Mouse (Mus musculus): ENCODE measurements around the gene Slc7a5. TPM values are rescaled to one million over a fixed set of nuclear protein-coding genes. Genes with fewer than 3 reads are reported as not detected.
A peak's percentile ranks its signal among the peaks of the same experiment; 100 is the strongest.

The Slc7a5 gene
- total RNA-seq (2021), result 1 to 10 TPM; 4.2 to 5.7 TPM
- long read RNA-seq, experiment 1, transcript Slc7a5-201 (10 exons, 3,517 nt), result major isoform, 7 of 7 reads
- long read RNA-seq, experiment 1, partial matches to known transcripts, result 0 of 7 reads
- long read RNA-seq, experiment 1, other reads (novel, unspliced or antisense), result 0 of 7 reads
- long read RNA-seq, experiment 2, transcript Slc7a5-201 (10 exons, 3,517 nt), result major isoform, 8 of 8 reads
- long read RNA-seq, experiment 2, partial matches to known transcripts, result 0 of 8 reads
- long read RNA-seq, experiment 2, other reads (novel, unspliced or antisense), result 0 of 8 reads

DNA sequence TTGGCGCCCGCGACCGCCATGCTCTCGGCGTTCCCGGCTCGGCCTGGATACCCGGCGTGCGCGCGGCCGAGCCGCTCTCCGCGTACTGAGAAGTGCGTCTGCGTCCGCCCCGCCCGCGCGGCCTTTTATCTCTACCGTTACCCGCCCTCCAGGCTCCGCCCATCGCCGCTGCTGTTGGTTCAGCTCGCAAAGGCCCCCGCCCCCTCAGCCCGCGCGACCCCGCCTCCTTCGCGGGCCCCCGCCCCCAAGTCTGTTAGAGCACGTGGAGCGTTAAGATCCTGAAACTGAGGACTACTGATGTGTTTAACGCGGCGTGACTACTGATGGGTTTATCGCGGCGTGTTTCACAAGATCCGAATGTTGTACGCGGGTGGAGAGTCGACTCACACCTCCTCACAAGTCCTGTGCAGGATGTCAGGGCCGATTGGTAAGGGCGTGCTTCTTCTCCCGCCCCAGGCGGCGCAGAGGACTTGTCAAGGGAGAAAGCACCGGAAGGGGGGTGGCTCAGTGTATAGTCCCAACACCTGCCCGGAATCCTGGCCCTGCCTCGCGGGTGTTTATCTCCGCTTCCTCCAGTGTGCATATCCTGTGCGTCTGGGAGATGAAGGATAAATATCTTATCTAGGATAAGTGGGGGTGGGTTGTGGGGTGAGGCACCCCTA, at the start of gene Slc7a5:
TSS of gene Slc7a5 (minus strand) at position 108 of the 662 bp plus-strand sequence.
- intact Hi-C loops (cut with DNase I; ENCODE audit: low total_unique reads), result loop anchor here (2.0 kb wide), 1 partner anchor 57 kb away; no protein-coding TSS in a partner anchor

DNA sequence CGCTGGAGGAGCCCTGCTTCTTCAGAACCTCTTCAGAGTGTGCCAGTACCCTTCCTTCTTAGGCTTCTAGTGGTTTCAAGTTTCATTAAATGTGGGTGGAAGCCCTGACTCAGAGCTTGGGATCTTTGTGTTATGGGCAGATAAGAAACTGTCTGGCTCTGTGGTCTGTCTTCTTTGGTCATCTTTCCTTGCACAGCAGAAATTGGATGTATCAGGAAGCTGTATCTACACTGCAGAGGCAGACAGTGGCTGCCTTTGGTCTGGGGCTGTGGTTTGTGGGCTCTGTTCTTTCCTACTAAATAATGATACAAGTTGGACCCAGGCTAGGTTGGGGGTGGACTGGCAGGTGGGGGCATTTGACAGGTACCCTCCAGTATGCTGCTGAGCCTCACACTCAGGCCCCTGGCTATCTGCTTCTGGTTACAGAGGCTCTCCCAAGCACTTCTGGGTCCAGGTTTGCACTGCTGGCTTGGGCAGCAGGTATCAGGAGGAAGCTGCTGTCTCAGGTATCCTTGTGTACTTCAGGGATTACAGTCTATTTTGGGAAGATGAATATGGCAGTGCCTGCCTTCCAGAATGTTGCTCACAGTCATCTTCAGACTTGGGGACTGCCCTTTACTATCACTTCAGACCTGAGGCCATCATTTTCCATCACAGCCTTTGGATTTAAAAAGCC, 48.5 kb upstream of the Slc7a5 start:
- intact Hi-C loops (cut with DNase I; ENCODE audit: low total_unique reads), result no loop called here
- DNase-seq, result no peak

More for the DNA sequence above, at the start of gene Slc7a5:
- peak; percentile 98 for DNase-seq

DNA sequence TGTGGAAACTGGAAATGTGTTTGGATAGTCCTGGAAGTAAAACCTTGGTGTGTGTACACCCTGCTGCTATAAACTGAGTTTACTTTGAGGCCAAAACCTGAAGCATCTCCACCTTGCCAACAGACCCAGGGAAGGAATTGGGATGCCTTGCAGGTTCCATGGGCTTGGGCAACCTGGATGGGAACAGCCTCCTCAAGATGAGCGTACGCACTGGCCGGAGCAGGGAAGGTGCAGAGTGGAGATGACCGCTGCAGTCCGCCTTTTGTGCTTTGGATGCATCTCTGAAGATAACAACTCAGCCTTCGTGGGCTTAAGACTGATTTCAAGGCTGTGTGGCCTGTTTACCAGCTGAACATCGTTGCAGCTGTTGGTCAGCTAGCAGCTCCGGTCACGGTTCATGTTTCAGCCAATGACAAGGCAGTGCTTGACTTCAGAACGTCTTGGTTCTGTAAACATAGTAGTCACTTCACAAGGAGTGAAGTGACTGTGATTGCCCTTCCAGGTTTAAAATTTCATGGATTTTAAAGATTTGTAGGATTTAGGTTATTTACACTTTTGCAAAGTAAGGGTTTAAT, 47.6 kb upstream of the Slc7a5 start:
- no peak for DNase-seq

DNA sequence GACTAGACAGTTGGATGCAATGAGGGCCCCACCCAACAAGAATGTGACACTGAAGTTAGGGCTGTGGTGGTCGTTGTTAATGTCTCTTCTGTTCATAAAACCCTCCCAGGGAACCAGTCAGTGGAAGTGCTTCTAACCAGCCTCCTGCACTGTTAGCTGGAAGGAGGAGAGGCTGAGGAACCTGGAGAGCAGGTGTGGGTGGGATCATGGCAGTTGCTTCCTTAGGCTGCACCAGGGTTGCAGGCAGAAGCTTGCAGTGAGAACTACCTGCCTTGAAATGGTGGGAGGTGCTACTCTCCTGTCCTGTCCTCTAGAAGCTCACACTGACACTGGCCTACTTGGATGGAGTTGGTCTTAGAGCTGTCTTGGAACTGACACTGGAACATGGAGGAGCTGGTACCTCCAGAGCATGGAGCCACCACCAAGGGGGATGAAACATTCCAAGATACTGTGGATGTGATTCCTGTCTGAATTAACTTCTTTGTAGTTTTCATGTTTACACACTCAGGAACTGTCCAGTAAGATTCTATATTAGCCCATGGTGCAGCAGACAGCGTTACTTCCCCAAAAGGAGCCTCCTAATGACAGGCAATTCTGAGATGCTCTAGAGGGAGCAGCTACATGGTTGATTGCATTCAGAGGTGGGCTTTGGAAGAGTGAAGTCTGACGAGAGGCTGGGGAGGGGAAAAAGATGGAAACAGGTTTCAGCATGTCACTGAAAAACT, 46.5 kb upstream of the Slc7a5 start:
- intact Hi-C loops (cut with DNase I; ENCODE audit: low total_unique reads), result no loop called here
- no peak for DNase-seq

More for the DNA sequence above, 47.6 kb upstream of the Slc7a5 start:
- intact Hi-C loops (cut with DNase I; ENCODE audit: low total_unique reads), result no loop called here

DNA sequence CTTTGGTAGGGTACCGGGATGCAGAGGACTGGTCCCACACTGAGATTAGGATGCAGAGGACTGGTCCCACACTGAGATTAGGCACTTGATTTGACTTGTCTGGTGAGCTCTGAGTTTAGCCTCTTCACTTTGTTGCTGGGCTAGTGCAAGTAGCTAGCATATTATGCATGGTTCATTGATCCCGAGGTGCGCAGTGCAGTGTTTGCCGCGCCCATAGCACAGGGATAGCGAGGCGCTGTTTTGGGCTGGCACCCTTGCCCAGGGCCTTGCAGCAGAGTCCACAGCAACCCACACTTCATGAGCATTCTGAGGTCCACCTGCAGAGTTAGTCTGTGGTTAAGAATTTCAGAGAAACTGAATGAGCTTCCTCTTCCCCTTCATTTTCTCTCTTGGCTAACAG, 45.3 kb upstream of the Slc7a5 start:
- intact Hi-C loops (cut with DNase I; ENCODE audit: low total_unique reads), result no loop called here
- no peak for DNase-seq

DNA sequence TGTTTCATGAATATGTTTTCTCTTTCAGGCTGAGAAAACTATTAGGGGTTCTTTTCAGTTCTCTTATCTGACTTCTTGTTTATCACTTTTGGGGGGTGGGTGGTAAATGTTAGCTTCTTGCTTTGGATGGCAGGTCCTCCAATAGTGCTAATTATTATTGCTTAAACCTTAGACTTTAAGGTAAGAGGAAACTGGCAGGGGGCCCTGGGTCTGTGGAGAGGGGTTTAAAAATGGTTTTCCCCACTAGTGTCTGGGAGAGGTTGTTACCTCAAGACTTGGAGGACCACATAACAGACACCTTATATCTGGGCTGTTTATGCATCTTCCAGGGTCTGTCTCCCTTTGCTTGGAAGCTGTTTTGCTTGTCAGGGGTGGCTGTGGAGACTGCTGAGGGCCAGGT, 44.6 kb upstream of the Slc7a5 start:
- no peak for DNase-seq
- intact Hi-C loops (cut with DNase I; ENCODE audit: low total_unique reads), result no loop called here

DNA sequence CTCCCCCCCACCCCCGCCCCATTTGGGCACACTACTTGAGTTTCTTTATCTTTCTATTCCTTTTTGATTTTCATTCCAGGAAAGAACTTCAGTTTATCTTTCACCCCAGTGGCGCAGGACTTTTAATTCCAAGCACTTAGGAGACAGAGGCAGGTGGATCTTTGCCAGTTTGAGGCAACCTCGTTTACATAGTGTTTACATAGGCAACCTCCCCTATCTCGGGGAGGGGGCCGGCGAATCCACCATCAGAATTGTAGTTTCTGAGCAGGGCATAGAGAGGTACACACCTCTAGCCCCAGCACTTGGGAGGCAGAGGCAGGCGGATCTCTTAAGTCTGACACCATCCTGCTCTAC, 44.1 kb upstream of the Slc7a5 start:
- no peak for DNase-seq
- intact Hi-C loops (cut with DNase I; ENCODE audit: low total_unique reads), result no loop called here

DNA sequence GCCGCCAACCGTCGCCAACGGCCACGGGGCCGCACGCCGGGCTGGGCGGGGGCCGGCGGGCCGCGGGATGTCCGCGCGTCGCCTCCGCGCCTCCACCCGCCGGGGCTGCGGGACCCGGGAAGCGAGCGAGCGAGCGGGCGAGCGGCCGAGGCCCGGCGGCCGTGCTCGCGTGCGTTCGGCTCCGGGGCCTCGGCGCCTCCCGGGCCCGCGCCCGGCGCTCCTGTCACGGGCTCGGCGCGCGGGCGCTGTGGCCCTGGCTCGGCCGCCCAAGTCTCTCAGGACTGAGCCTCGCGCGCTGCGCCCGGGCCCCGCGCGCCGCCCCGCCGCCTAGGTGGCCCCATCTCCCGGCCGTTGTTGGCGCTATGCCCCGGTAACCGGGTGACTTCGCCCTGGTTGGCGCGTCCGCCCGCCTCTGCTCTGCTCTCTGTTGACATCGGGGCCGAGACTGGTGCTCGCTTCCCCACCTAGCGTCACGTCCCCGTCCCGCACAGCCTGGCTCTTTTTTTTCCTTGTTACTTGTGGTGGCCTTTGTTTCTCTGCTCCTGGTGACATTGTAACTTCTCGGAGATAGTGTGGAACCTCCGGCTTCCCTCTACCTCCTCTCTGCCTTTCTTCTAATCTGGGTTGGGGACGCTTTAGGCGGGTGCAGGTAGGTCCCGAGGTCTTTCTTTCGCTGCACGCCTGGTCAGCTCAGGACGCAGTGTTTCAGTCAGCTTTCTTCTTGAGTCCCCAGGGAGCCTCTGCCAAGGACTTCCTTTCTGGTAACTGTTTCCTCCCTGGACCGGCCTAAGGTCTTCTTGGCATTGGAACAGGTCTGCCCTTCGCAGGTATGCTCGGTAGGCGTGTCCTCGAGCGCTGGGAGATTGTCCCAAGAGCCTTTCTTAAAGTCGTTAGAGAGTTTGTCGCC, 43.5 kb upstream of the Slc7a5 start:
- intact Hi-C loops (cut with DNase I; ENCODE audit: low total_unique reads), result no loop called here
- peak; percentile 86 for DNase-seq

DNA sequence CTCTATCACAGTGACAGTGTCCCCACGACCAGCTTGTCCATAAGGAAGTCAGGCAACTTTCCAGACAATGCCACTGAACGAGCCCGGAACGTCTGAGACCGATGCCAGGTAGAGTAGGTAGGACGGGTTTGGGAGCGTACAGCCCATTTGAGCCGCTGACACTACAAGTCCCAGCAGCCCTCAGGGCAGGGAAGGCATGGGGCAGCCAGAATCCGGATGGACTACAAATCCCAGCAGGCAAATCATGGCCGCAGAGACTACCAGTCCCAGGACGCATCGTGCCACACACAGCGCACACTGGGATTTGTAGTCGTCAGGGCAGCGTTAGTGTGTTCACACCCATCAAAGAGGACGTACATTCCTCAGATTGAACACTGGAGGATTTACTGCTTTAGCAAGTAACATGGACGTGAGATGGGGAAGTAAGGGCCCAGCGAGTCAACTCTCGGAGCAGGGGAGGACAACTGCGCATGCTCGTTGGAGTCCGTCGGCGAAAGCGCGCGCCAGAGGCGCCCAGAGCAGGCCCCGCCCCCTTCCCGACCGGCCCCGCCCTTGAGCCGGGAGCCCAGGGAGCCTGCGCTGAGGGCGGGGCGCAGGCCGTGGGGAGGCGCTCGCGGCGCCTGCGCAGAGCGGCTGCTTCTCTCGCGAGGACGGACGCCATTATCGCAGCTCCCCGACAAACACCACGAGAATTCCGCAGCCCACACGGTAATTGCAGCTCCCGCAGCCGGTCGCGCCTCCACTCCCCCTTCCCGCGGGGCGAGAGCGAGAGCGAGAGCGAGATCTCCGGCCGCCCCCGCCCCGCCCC, 42.7 kb upstream of the Slc7a5 start:
- intact Hi-C loops (cut with DNase I; ENCODE audit: low total_unique reads), result no loop called here
- DNase-seq, result peak; percentile 98

DNA sequence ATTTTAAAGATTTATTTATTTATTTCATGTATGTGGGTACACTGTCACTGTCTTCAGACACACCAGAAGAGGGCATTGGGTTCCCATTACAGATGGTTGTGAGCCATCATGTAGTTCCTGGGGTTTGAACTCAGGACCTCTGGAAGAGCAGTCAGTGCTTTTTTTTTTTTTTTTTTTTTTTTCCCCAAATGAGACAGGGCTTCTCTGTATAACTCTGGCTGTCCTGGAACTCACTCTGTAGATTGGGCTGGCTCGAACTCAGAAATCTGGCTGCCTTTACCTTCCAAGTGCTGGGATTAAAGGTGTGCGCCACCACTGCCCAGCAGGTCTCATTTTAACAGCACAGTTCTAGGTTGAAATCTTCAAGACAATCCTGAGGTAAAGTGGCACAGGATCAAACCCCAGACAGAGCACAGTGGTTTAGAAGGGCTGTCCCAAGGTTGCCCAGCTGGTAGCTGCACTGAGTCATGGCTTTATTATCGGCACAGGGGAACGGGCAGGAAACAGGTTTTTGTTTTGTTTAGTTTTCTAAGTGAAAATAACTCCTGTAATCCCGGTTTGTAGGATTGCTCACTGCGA, 41.8 kb upstream of the Slc7a5 start, which contains the start of gene Banp:
TSS of gene Banp (plus strand) at position 529 of the 579 bp plus-strand sequence.
- intact Hi-C loops (cut with DNase I; ENCODE audit: low total_unique reads), result no loop called here
- DNase-seq, result no peak

DNA sequence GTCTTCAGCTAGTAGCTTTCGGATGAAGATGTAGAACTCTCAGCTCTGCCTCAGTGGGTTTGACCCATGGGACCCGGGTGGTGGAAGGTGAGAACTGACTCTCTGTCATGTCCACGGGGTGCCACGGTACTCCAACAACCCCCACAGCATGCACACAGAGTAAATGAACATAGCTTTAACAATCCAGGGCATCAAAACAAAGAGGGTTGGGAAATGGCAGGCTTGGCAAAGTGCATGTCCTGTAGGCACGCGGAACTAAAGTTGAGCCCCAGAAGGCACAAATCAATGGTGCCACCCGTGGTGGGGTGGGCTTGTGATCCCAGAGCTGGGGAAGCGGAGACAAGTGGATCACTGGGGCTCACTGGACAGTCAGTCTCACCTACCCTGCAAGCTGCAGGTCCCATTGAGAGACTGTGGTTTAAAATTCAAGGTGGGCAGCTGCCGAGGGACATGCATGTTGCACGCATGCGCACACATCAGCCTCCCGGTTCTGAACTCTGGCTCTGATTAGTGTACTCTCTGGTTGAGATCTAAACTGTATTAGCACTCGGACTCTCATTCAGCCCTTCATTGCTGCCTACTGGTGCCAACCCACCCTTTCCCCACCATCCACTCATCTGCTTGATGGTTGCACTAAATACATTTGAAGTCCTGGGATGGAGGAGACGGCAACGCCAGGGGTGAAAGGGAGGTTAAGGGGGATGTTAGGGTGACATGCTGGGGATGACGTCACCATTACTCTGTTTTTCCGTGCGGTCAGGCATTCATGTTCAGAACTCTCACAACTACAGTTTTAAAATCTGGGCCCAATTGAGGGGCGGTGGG, 41.0 kb upstream of the Slc7a5 start:
- no peak for DNase-seq
- intact Hi-C loops (cut with DNase I; ENCODE audit: low total_unique reads), result no loop called here

DNA sequence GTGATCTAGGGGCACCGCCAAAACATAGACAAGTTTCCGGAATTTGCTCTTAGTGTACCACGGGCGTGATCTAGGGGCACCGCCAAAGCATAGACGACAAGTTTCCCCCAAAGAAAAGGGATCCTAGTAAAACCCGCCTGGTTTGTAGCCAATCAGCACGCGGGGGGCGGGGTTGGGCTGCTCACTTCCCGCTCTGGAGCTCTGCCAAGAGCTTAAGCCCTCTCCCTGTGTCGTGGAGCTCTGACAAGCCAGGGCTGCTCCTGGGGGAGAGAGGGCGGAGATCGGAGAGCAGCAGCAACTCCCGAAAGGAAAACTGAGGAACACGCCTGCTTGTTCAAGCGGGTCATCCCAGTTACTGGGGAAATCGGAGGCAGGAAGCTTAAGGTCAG, 40.3 kb upstream of the Slc7a5 start:
- peak; percentile 93 for DNase-seq
- intact Hi-C loops (cut with DNase I; ENCODE audit: low total_unique reads), result no loop called here

DNA sequence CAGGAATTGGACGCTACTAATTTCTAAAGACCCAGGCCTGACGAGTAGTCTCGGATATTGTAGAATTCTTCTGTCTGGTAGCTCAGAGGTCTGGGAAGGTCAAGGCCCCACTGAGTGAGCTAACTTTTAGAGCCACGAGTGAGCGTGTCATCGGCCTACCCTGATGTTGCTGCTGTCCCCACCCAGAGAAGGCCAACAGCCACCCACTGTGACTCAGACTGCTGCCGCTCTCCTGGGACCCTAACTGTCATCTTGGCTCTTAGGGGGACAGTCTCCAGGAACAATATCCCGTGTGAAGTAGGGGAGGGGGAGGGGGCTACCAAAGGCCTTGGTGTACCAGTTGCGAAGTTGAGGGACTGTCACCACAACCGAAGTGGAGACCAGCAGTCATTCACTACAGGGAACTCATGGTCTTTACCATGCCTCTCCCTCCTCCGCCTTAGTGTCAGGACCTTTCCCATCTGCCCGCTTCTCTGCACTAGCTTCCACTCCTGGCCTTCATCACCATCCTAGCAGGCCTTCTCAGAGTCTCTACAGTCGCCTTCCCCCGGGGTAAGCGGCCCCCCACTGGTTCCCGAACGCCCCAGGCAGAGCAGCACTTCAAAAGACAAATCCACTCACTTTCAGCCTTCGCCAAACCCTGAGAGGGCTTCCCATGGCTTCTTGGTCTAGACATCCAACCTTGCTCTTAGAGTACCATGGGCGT, 39.7 kb upstream of the Slc7a5 start:
- intact Hi-C loops (cut with DNase I; ENCODE audit: low total_unique reads), result no loop called here
- DNase-seq, result no peak

DNA sequence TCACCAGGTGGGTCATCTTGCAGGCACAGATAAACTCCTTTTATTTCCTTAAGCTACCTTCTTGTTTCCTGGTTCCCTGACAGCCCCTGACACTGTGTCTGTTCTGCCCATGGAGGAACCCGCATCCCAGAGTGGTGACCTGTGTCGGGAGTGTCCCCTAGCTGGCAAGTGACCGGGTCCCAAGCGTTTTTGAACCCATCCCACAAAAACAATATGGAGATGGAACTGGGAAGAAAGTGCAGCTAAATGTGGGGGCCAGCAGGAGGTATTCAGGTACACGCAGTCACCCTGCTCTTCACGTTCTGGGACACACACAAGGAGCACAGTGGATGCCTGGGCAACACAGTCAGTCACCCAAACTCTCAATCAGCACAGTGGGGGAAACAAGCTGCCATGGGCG, 38.9 kb upstream of the Slc7a5 start:
- DNase-seq, result no peak
- intact Hi-C loops (cut with DNase I; ENCODE audit: low total_unique reads), result no loop called here

DNA sequence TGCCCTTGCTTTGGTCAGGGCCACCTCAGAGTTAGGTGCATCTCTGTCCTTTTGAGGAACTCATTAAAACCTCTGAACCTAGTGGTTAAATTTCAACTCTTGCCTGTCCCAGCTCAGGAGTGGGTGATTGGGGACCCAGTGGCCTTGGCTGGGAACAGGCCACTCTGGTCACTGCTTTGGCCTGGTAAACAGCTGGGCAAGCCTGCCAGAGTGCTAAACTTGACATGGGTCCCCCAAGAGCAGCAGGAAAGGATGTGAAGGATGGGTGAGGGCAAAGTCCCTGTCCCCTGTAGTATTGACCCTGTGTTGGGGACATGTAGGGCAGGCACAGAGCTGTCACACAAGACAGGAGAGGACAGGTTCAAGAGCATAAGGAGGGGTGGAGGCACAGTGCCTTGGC, 37.3 kb upstream of the Slc7a5 start, which contains the start of gene Car5a:
TSS of gene Car5a (minus strand) at position 74 of the 400 bp plus-strand sequence.
- intact Hi-C loops (cut with DNase I; ENCODE audit: low total_unique reads), result no loop called here
- DNase-seq, result no peak

DNA sequence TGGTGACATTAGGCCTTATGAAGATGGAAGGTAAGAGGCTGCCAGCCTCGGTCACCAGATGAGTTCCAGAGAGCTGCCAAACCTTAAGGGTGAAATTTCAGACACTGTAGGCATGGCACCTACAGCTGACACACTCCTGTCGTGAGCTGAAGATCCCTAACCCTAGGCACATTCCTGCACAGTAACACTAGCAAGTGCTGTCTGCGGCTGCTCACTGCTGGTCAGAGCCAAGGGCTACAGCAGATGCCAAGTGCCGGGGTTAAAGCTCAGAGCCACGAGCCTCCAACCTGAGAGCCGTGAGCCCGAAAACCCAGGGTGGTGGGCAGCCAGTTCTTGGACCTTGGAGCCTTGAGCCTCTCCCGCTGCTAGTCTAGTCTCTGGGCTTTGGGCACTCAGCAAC, 36.2 kb upstream of the Slc7a5 start:
- no peak for DNase-seq

More for the DNA sequence above, 36.2 kb upstream of the Slc7a5 start:
- intact Hi-C loops (cut with DNase I; ENCODE audit: low total_unique reads), result no loop called here

Data from gastrocnemius, postnatal 14 days (tissue).